Mouse (Mus musculus): ENCODE measurements around the gene Tmem9b.

DNA sequence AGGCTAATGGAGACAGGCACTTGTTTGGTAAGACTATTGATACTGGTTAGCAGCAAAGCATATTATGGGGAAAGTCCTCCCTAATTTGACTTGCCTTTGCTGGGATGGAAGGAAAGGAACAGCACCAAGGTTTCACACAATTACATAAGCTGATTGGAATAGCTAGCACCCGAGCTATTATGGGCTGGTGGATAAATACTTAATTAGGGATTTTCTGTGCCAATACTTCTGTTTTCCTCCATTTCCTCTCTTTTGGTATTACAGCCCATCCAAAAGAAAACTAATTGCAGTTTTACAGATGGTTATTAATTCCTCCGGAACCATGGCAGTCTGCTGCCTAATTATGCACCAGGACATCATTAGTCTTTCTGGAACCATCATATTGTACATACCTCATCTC, 11.3 kb upstream of the Tmem9b start:
- TF ChIP-seq CTCF (IDR thresholded peaks at IDR 0.05; ENCODE audit: extremely low read depth, insufficient read length, insufficient replicate concordance, low read depth, low read length) (no peak), POLR2A (IDR thresholded peaks at IDR 0.05; ENCODE audit: low read depth, low read length) (no peak)

Data from small intestine, adult 2 months (tissue).